Mouse (Mus musculus): ENCODE results near the gene Sema5a.

Sema5a gene

GRCm38 (mm10) chr15:32626031-32626430 is 381.4 kb downstream of the Sema5a start:
- DNase-seq (ENCODE audit: low read depth, low spot score): no peak

GRCm38 (mm10) chr15:32633713-32634112 is 389.1 kb downstream of the Sema5a start:
- DNase-seq (ENCODE audit: low read depth, low spot score): no peak

GRCm38 (mm10) chr15:32637879-32638278 is 393.3 kb downstream of the Sema5a start:
- no peak for DNase-seq (ENCODE audit: low read depth, low spot score)

- DNase-seq (ENCODE audit: low read depth, low spot score): no peak
Measured at GRCm38 (mm10) chr15:32647061-32647687, 402.6 kb downstream of the Sema5a start.

- DNase-seq (ENCODE audit: low read depth, low spot score): no peak
Measured at GRCm38 (mm10) chr15:32654046-32654445, 409.4 kb downstream of the Sema5a start.

- no peak for DNase-seq (ENCODE audit: low read depth, low spot score)
Measured at GRCm38 (mm10) chr15:32656017-32656416, 411.4 kb downstream of the Sema5a start.

GRCm38 (mm10) chr15:32676446-32676845 is 431.8 kb downstream of the Sema5a start:
- no peak for DNase-seq (ENCODE audit: low read depth, low spot score)

- no peak for DNase-seq (ENCODE audit: low read depth, low spot score)
Measured at GRCm38 (mm10) chr15:32685152-32685551, 440.5 kb downstream of the Sema5a start.

GRCm38 (mm10) chr15:32691021-32691420 is 446.4 kb downstream of the Sema5a start:
- DNase-seq (ENCODE audit: low read depth, low spot score): peak; percentile 58

- DNase-seq (ENCODE audit: low read depth, low spot score): no peak
Measured at GRCm38 (mm10) chr15:32693006-32693405, 448.4 kb downstream of the Sema5a start.

- no peak for DNase-seq (ENCODE audit: low read depth, low spot score)
Measured at GRCm38 (mm10) chr15:32717298-32717985, 472.8 kb downstream of the Sema5a start.

GRCm38 (mm10) chr15:32718293-32718963 is 473.8 kb downstream of the Sema5a start:
- peak; percentile 42 for DNase-seq (ENCODE audit: low read depth, low spot score)

GRCm38 (mm10) chr15:32718964-32719311 is 474.3 kb downstream of the Sema5a start:
- no peak for DNase-seq (ENCODE audit: low read depth, low spot score)

GRCm38 (mm10) chr15:32730839-32731238 is 486.2 kb downstream of the Sema5a start:
- peak; percentile 24 for DNase-seq (ENCODE audit: low read depth, low spot score)

Measured in telencephalon, adult 2 months (tissue).